Comparison of ENCODE assay signal across 12 mouse cellular contexts in genomic region chr14:25199900-25200299, GRCm38 (mm10).
DNase-seq lines count a peak whose midpoint lies in the region; ATAC-seq and TF ChIP-seq lines count a peak whose summit lies in the region.
"Had no signal": no experiment of that assay in that cellular context is flagged by ENCODE, and none has a peak within 500 bp of the region (broad histone marks: within the 10 kb centered on the region; RNA-seq: fewer than 3 reads in every experiment).

No protein-coding gene starts in this region.

- no peak overlapping the region for H3K4me2 ChIP-seq in kidney, embryonic 15.5 days
- H3K4me2 ChIP-seq in embryonic facial prominence, embryonic 15.5 days (replicated peaks): no peak overlapping the region
- H3K4me2 ChIP-seq: liver, embryonic 12.5 days had no signal

- no peaks in the 10 kb centered on the region for H3K36me3 ChIP-seq in kidney, embryonic 15.5 days
- H3K36me3 ChIP-seq in embryonic facial prominence, embryonic 15.5 days: no peaks in the 10 kb centered on the region
- no peaks in the 10 kb centered on the region for H3K36me3 ChIP-seq in small intestine, adult 2 months (ENCODE audit: control insufficient read depth, insufficient read depth, low read length)
- H3K36me3 ChIP-seq: liver, embryonic 12.5 days had no signal

- peak; percentile 55 to 72 for DNase-seq in cerebellum, postnatal 25 days
- no peak for DNase-seq in cerebellum, adult 9-10 months
- no peak for DNase-seq in kidney, postnatal 4 days
- no peak for DNase-seq in spleen, postnatal 14 days (ENCODE audit: low spot score in 2 of 2)
- DNase-seq in left cerebral cortex, postnatal 10 days (ENCODE audit: extremely low spot score in 1 of 2, low spot score in 2 of 2): no peak
- DNase-seq: adrenal gland, postnatal 36 days; layer of hippocampus, adult 9-11 months; right cerebral cortex, postnatal 14 days had no signal

- TF ChIP-seq POLR2A in small intestine, adult 2 months (IDR thresholded peaks at IDR 0.05; ENCODE audit: low read depth, low read length): no peak

- no peaks in the 10 kb centered on the region for H3K9me3 ChIP-seq in kidney, embryonic 15.5 days (replicated peaks)
- H3K9me3 ChIP-seq in embryonic facial prominence, embryonic 15.5 days (replicated peaks): no peaks in the 10 kb centered on the region
- H3K9me3 ChIP-seq: liver, embryonic 12.5 days had no signal

- no peak for ATAC-seq in kidney, embryonic 15.5 days (replicated peaks; ENCODE audit: low FRiP score)
- ATAC-seq in embryonic facial prominence, embryonic 15.5 days (ENCODE audit: insufficient number of reproducible peaks, low FRiP score, low TSS enrichment, low read depth): no peak
- ATAC-seq: liver, embryonic 12.5 days had no signal

- WGBS in kidney, embryonic 15.5 days: 84% methylated on average over 3 of the region's 3 CpGs
- WGBS in embryonic facial prominence, embryonic 15.5 days: 58% methylated on average over 3 of the region's 3 CpGs
- WGBS in small intestine, adult 2 months: 83% methylated on average over 3 of the region's 3 CpGs

- H3K27ac ChIP-seq in kidney, embryonic 15.5 days: peak overlapping the region; percentile 78
- peak overlapping the region; percentile 82 for H3K27ac ChIP-seq in embryonic facial prominence, embryonic 15.5 days (replicated peaks)
- H3K27ac ChIP-seq in small intestine, adult 2 months (ENCODE audit: insufficient read depth, low read depth, low read length): 0 out of 2 replicates have a peak overlapping the region, but pooled peaks have one; percentile 23
- H3K27ac ChIP-seq: liver, embryonic 12.5 days had no signal

- no peak overlapping the region for H3K4me3 ChIP-seq in kidney, embryonic 15.5 days (replicated peaks)
- no peak overlapping the region for H3K4me3 ChIP-seq in embryonic facial prominence, embryonic 15.5 days (replicated peaks)
- H3K4me3 ChIP-seq in small intestine, adult 2 months (ENCODE audit: low read depth, low read length): no peak overlapping the region
- H3K4me3 ChIP-seq: liver, embryonic 12.5 days had no signal

- intact Hi-C loops in left cerebral cortex, postnatal 10 days (cut with DNase I): no loop called here

- no peak for TF ChIP-seq CTCF in small intestine, adult 2 months (IDR thresholded peaks at IDR 0.05; ENCODE audit: extremely low read depth, insufficient read length, insufficient replicate concordance, low read depth, low read length)

- H3K27me3 ChIP-seq in kidney, embryonic 15.5 days: no peaks in the 10 kb centered on the region
- no peaks in the 10 kb centered on the region for H3K27me3 ChIP-seq in embryonic facial prominence, embryonic 15.5 days
- no peaks in the 10 kb centered on the region for H3K27me3 ChIP-seq in small intestine, adult 2 months (ENCODE audit: control insufficient read depth, insufficient read depth, low read length)
- H3K27me3 ChIP-seq: liver, embryonic 12.5 days had no signal

- H3K4me1 ChIP-seq in kidney, embryonic 15.5 days: peaks cover 54% of the 10 kb centered on the region
- H3K4me1 ChIP-seq in embryonic facial prominence, embryonic 15.5 days: peaks cover 59% of the 10 kb centered on the region
- peaks cover 5% of the 10 kb centered on the region; the same call in 1 of the 2 replicates for H3K4me1 ChIP-seq in small intestine, adult 2 months (ENCODE audit: control insufficient read depth, insufficient read depth, insufficient read length, low read length)

- no peak overlapping the region for H3K9ac ChIP-seq in kidney, embryonic 15.5 days
- no peak overlapping the region for H3K9ac ChIP-seq in embryonic facial prominence, embryonic 15.5 days
- H3K9ac ChIP-seq: liver, embryonic 12.5 days had no signal

Comparison
In these comparisons a context has a peak if more than half of its experiments do, and no peak if none do; other contexts are left out.
1. DNase-seq: peak in cerebellum, postnatal 25 days (2 of 2); none in cerebellum, adult 9-10 months (single experiment), kidney, postnatal 4 days (0 of 2), spleen, postnatal 14 days (0 of 2) and left cerebral cortex, postnatal 10 days (0 of 2).
2. H3K27ac ChIP-seq: peak in every context shown above with its lines; median percentile 82 in embryonic facial prominence, embryonic 15.5 days; 78 in kidney, embryonic 15.5 days; 23 in small intestine, adult 2 months.